Mouse (Mus musculus) kidney, adult 2 months (tissue): Measurements from ENCODE around the gene Myo18b.

Experiments used
- CTCF ChIP-seq: fragments of 200-500 bp; conservative IDR thresholded peaks from 2 replicates; pipeline ENCODE4 v1.5.1; 2011; ENCODE audit warnings: low read depth, mild to moderate bottlenecking, control low read depth, low read length, moderate library complexity, mixed read lengths; ENCODE audit not compliant: insufficient read depth, insufficient read length
- POLR2A ChIP-seq: fragments of 200-500 bp; IDR thresholded peaks from one replicate; pipeline ENCODE4 v1.6.1; 2011; ENCODE audit warnings: low read depth, low read length, control low read depth

DNA sequence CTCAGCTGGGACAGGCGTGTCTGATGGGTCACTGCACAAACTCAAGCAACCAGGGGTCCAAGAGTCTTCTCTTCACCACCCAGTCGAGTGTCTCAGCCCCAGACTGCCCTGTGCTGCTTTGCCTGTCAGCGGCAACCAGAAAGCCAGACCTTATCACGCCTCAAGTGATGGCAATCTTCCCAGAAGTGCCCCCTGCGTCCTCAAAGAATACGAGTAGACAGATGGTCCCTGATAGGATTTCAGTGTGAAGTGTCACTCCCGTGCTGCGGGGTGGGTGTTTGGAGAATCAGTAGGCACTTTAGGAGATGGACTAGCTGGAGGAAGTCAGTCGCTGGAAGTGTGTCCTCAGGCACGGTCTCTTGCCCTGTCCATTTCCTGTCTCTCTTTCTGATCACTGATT, 165.6 kb downstream of the Myo18b start:
- TF ChIP-seq POLR2A (no peak), CTCF (no peak)
